Comparison of ENCODE assay signal across 21 mouse cellular contexts in the genomic region with DNA sequence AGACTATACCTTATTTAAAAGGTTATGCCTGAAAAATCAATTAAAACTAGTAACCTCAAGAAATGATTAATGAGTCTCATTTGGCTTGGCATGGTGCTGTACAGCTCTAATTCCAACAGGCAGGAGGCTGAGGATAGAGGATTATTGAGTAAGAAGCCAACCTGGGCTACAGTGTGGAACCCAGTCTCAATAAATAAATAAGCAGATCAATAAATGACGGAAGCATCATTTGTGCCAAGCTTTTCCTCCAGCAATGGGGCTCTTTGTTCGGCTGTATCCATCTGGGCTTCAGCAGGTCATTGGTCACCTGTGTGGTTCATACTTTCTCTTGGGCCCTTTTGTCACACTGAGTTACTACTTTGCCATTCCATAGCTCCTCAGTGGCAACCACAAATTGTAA. TPM values are rescaled to one million over a fixed set of nuclear protein-coding genes. Genes with fewer than 3 reads are reported as not detected.
"Had no signal": no experiment of that assay in that cellular context is flagged by ENCODE, and none has a peak within 500 bp of the region (broad histone marks: within the 10 kb centered on the region; RNA-seq: fewer than 3 reads in every experiment).

No protein-coding gene starts in this region.

- H3K36me3 ChIP-seq: neural tube, embryonic 13.5 days; neural tube, embryonic 15.5 days; stomach, embryonic 15.5 days had no signal

- H3K9ac ChIP-seq: neural tube, embryonic 13.5 days; neural tube, embryonic 15.5 days; stomach, embryonic 15.5 days had no signal

- H3K27ac ChIP-seq: neural tube, embryonic 13.5 days; neural tube, embryonic 15.5 days; stomach, embryonic 15.5 days; stomach, postnatal 0 days had no signal

- DNase-seq: retina, postnatal 1 day; right cerebral cortex, adult 18-20 months; right cerebral cortex, postnatal 14 days; right cerebral cortex, postnatal 25 days; right cerebral cortex, postnatal 4 days; spleen, adult 18-20 months; thymus, adult 18-20 months; thymus, adult 2 months; thymus, postnatal 14 days; thymus, postnatal 25 days; thymus, postnatal 36 days; thymus, postnatal 4 days had no signal

- H3K4me1 ChIP-seq: neural tube, embryonic 13.5 days; neural tube, embryonic 15.5 days; stomach, embryonic 15.5 days had no signal

- H3K4me2 ChIP-seq: neural tube, embryonic 13.5 days; neural tube, embryonic 15.5 days; stomach, embryonic 15.5 days had no signal

- H3K4me3 ChIP-seq: neural tube, embryonic 13.5 days; neural tube, embryonic 15.5 days; stomach, embryonic 15.5 days had no signal

- H3K27me3 ChIP-seq: neural tube, embryonic 13.5 days; neural tube, embryonic 15.5 days; stomach, embryonic 15.5 days had no signal

- H3K9me3 ChIP-seq: neural tube, embryonic 13.5 days; neural tube, embryonic 15.5 days; stomach, embryonic 15.5 days had no signal

RNA-seq across cellular contexts. Expression of a gene that starts 46.9 kb away (rescaled TPM):
- polyA plus RNA-seq: small intestine, adult 2 months; spleen, adult 2 months; stomach, embryonic 14.5 days; stomach, embryonic 16.5 days; stomach, postnatal 0 days; thymus, adult 2 months; thymus, postnatal 0 days had no signal
